Mouse (Mus musculus) limb, embryonic 12.5 days (tissue): Measurements from ENCODE around the gene Mrpl17. TPM values are rescaled to one million over a fixed set of nuclear protein-coding genes. Genes with fewer than 3 reads are reported as not detected.

Experiments
- ATAC-seq: fragments of 200-750 bp; cut with Nextera tagmentation; 2 replicates; pipeline ENCODE4 v1.8.0; 2017; ENCODE audit warnings: low read depth, moderate TSS enrichment; ENCODE audit not compliant: insufficient number of reproducible peaks, insufficient read depth, low FRiP score, low TSS enrichment
- H3K27ac ChIP-seq: fragments of 300-500 bp; sonication (generic); 2 replicates; pipeline ENCODE4 v1.5.1; 2016; ENCODE audit warnings: mild to moderate bottlenecking, moderate library complexity
- H3K27me3 ChIP-seq: fragments of 300-500 bp; sonication (generic); 2 replicates; pipeline ENCODE4 v1.6.1; 2016; ENCODE audit warnings: mild to moderate bottlenecking, moderate library complexity
- H3K36me3 ChIP-seq: fragments of 300-500 bp; sonication (generic); 2 replicates; pipeline ENCODE4 v1.6.1; 2016; ENCODE audit warnings: mild to moderate bottlenecking, moderate library complexity
- H3K4me1 ChIP-seq: fragments of 300-500 bp; sonication (generic); replicated peaks from 2 replicates; pipeline ENCODE4 v1.6.1; 2016
- H3K4me2 ChIP-seq: fragments of 300-500 bp; sonication (generic); 2 replicates; pipeline ENCODE4 v1.6.1; 2016; ENCODE audit warnings: mild to moderate bottlenecking, moderate library complexity
- H3K4me3 ChIP-seq: fragments of 300-500 bp; sonication (generic); replicated peaks from 2 replicates; pipeline ENCODE4 v1.5.1; 2016; ENCODE audit warnings: mild to moderate bottlenecking
- H3K9ac ChIP-seq: fragments of 300-500 bp; sonication (generic); replicated peaks from 2 replicates; pipeline ENCODE4 v1.6.1; 2016; ENCODE audit warnings: mild to moderate bottlenecking, moderate library complexity
- H3K9me3 ChIP-seq: fragments of 300-500 bp; sonication (generic); 2 replicates; pipeline ENCODE4 v1.6.1; 2016; ENCODE audit warnings: mild to moderate bottlenecking, moderate library complexity
- WGBS: fragments of 180-500 bp; shearing (Covaris S2); methylation state at CpG from one replicate; pipeline ENCODE4 v1.1.7; 2016; 5-methylcytosine and 5-hydroxymethylcytosine counted together
- polyA plus RNA-seq: library from polyadenylated mRNA; unstranded; fragments of >200 nt; fragmentation: Nextera tagmentation; extraction: Ambion mirVana; gene quantifications from 2 replicates; pipeline ENCODE4 v1.2.1, GENCODE M21; 2016

Gene Mrpl17
- polyA plus RNA-seq, 1 experiment from 2014 or later: 319 TPM

GRCm38 (mm10) chr7:105784556-105784955, 26.3 kb downstream of the Mrpl17 start:
- Histone ChIP-seq H3K9ac (no peak overlapping the region), H3K4me3 (peak overlapping the region; percentile 6; the same call in 1 of the 2 replicates), H3K36me3 (peaks cover 62% of the 10 kb centered on the region), H3K9me3 (no peaks in the 10 kb centered on the region), H3K4me1 (peaks cover 50% of the 10 kb centered on the region), H3K4me2 (peak overlapping the region; percentile 84), H3K27ac (no peak overlapping the region), H3K27me3 (no peaks in the 10 kb centered on the region)
- 40% methylated on average over 4 of the region's 4 CpGs for WGBS
- no peak for ATAC-seq

GRCm38 (mm10) chr7:105783861-105784260, 27.0 kb downstream of the Mrpl17 start:
- Histone ChIP-seq H3K9ac (no peak overlapping the region), H3K4me1 (peaks cover 56% of the 10 kb centered on the region), H3K36me3 (peaks cover 69% of the 10 kb centered on the region), H3K27ac (no peak overlapping the region), H3K27me3 (no peaks in the 10 kb centered on the region), H3K4me3 (no peak overlapping the region), H3K4me2 (peak overlapping the region; percentile 84; the same call in 1 of the 2 replicates), H3K9me3 (no peaks in the 10 kb centered on the region)
- no peak for ATAC-seq
- WGBS: 48% methylated on average over 4 of the region's 4 CpGs

- H3K9ac ChIP-seq: peak overlapping the region; percentile 62
- peaks cover 53% of the 10 kb centered on the region for H3K4me1 ChIP-seq
- peak overlapping the region; percentile 40 for H3K4me3 ChIP-seq
- peak; percentile 91 for ATAC-seq
- H3K9me3 ChIP-seq: no peaks in the 10 kb centered on the region
- no peaks in the 10 kb centered on the region for H3K27me3 ChIP-seq
- H3K27ac ChIP-seq: peak overlapping the region; percentile 99
- H3K36me3 ChIP-seq: peaks cover 74% of the 10 kb centered on the region
- peak overlapping the region; percentile 67 for H3K4me2 ChIP-seq
- WGBS: 21% methylated on average over 4 of the region's 4 CpGs
Measured at GRCm38 (mm10) chr7:105778553-105779265, 32.2 kb downstream of the Mrpl17 start.

GRCm38 (mm10) chr7:105777797-105778552, 32.9 kb downstream of the Mrpl17 start:
- Histone ChIP-seq H3K4me1 (peaks cover 52% of the 10 kb centered on the region), H3K9ac (peak overlapping the region; percentile 62), H3K9me3 (no peaks in the 10 kb centered on the region), H3K4me2 (peak overlapping the region; percentile 67), H3K36me3 (peaks cover 71% of the 10 kb centered on the region), H3K4me3 (peak overlapping the region; percentile 40), H3K27me3 (no peaks in the 10 kb centered on the region), H3K27ac (peak overlapping the region; percentile 99)
- peak; percentile 94 for ATAC-seq
- WGBS: 13% methylated on average over 13 of the region's 13 CpGs

GRCm38 (mm10) chr7:105777316-105777715, 33.6 kb downstream of the Mrpl17 start:
- peaks cover 71% of the 10 kb centered on the region for H3K36me3 ChIP-seq
- H3K4me3 ChIP-seq: peak overlapping the region; percentile 40
- ATAC-seq: no peak
- H3K9ac ChIP-seq: no peak overlapping the region
- WGBS: 85% methylated on average over 1 of the region's 1 CpGs
- H3K9me3 ChIP-seq: no peaks in the 10 kb centered on the region
- peaks cover 52% of the 10 kb centered on the region for H3K4me1 ChIP-seq
- no peaks in the 10 kb centered on the region for H3K27me3 ChIP-seq
- peak overlapping the region; percentile 99 for H3K27ac ChIP-seq
- peak overlapping the region; percentile 67 for H3K4me2 ChIP-seq

- no peak overlapping the region for H3K4me2 ChIP-seq
- no peak for ATAC-seq
- peaks cover 71% of the 10 kb centered on the region for H3K36me3 ChIP-seq
- no peak overlapping the region for H3K9ac ChIP-seq
- H3K4me1 ChIP-seq: peaks cover 54% of the 10 kb centered on the region
- H3K27ac ChIP-seq: no peak overlapping the region
- WGBS: 88% methylated on average over 2 of the region's 2 CpGs
- H3K27me3 ChIP-seq: no peaks in the 10 kb centered on the region
- no peaks in the 10 kb centered on the region for H3K9me3 ChIP-seq
- no peak overlapping the region for H3K4me3 ChIP-seq
Measured at GRCm38 (mm10) chr7:105776026-105776425, 34.9 kb downstream of the Mrpl17 start.

- Histone ChIP-seq H3K9ac (no peak overlapping the region; the same call in 1 of the 2 replicates), H3K36me3 (peaks cover 73% of the 10 kb centered on the region), H3K9me3 (no peaks in the 10 kb centered on the region), H3K4me1 (peaks cover 51% of the 10 kb centered on the region), H3K4me3 (no peak overlapping the region), H3K4me2 (no peak overlapping the region), H3K27ac (no peak overlapping the region), H3K27me3 (no peaks in the 10 kb centered on the region)
- ATAC-seq: no peak
- 67% methylated on average over 8 of the region's 8 CpGs for WGBS
Measured at GRCm38 (mm10) chr7:105774661-105775060, 36.2 kb downstream of the Mrpl17 start.

- Histone ChIP-seq H3K27me3 (no peaks in the 10 kb centered on the region), H3K4me2 (no peak overlapping the region), H3K27ac (no peak overlapping the region), H3K36me3 (peaks cover 79% of the 10 kb centered on the region), H3K4me1 (peaks cover 48% of the 10 kb centered on the region), H3K9ac (no peak overlapping the region), H3K9me3 (no peaks in the 10 kb centered on the region), H3K4me3 (no peak overlapping the region)
- 86% methylated on average over 5 of the region's 5 CpGs for WGBS
- ATAC-seq: no peak
Measured at GRCm38 (mm10) chr7:105773041-105773440, 37.9 kb downstream of the Mrpl17 start.

- WGBS: 94% methylated on average over 15 of the region's 15 CpGs
- Histone ChIP-seq H3K4me1 (peaks cover 48% of the 10 kb centered on the region), H3K4me2 (no peak overlapping the region), H3K27ac (no peak overlapping the region), H3K4me3 (no peak overlapping the region), H3K9ac (no peak overlapping the region), H3K27me3 (no peaks in the 10 kb centered on the region), H3K9me3 (no peaks in the 10 kb centered on the region), H3K36me3 (peaks cover 86% of the 10 kb centered on the region)
- no peak for ATAC-seq
Measured at GRCm38 (mm10) chr7:105772331-105772730, 38.6 kb downstream of the Mrpl17 start.

GRCm38 (mm10) chr7:105769959-105770358, 40.9 kb downstream of the Mrpl17 start:
- ATAC-seq: no peak
- Histone ChIP-seq H3K27ac (no peak overlapping the region), H3K9me3 (no peaks in the 10 kb centered on the region), H3K4me3 (no peak overlapping the region), H3K9ac (no peak overlapping the region), H3K36me3 (peaks cover 92% of the 10 kb centered on the region), H3K4me1 (peaks cover 34% of the 10 kb centered on the region), H3K4me2 (no peak overlapping the region), H3K27me3 (no peaks in the 10 kb centered on the region)
- WGBS: 89% methylated on average over 3 of the region's 3 CpGs

GRCm38 (mm10) chr7:105767729-105768165, 43.2 kb downstream of the Mrpl17 start:
- peak overlapping the region; percentile 30 for H3K4me2 ChIP-seq

More at GRCm38 (mm10) chr7:105767729-105768165, 43.2 kb downstream of the Mrpl17 start:
- Histone ChIP-seq H3K9me3 (no peaks in the 10 kb centered on the region), H3K27me3 (peaks cover 12% of the 10 kb centered on the region), H3K4me1 (peaks cover 28% of the 10 kb centered on the region), H3K36me3 (peaks cover 96% of the 10 kb centered on the region), H3K27ac (peak overlapping the region; percentile 74), H3K9ac (no peak overlapping the region), H3K4me3 (no peak overlapping the region)
- 21% methylated on average over 6 of the region's 6 CpGs for WGBS
- no peak for ATAC-seq
